Mouse (Mus musculus) layer of hippocampus, postnatal 25 days (tissue): ENCODE results near the gene Cnot6. TPM values are rescaled to one million over a fixed set of nuclear protein-coding genes. Genes with fewer than 3 reads are reported as not detected.

ENCODE experiments used
- DNase-seq, 2 experiments: peaks; one replicate each; pipeline ENCODE4 v3.0.0; 2022; ENCODE audit warnings: mixed read lengths in 2 of 2, low spot score in 1 of 2; ENCODE audit errors: extremely low spot score in 1 of 2
- total RNA-seq, 2 experiments: library from RNA; stranded (reverse); gene quantifications; 2 replicates each; pipeline ENCODE4 v1.2.3; 2021

The Cnot6 gene
- total RNA-seq, 2 experiments from 2014 or later: 43.4 to 43.6 TPM

GRCm38 (mm10) chr11:49658791-49659469 is 53.6 kb downstream of the Cnot6 start:
- DNase-seq: no peak

GRCm38 (mm10) chr11:49658065-49658464 is 54.5 kb downstream of the Cnot6 start:
- no peak for DNase-seq

- no peak for DNase-seq
These were observed 57.0 kb downstream of the Cnot6 start for GRCm38 (mm10) chr11:49655501-49655900.

- no peak for DNase-seq
These were observed 57.9 kb downstream of the Cnot6 start for GRCm38 (mm10) chr11:49654651-49655050.

GRCm38 (mm10) chr11:49653079-49653408 is 59.5 kb downstream of the Cnot6 start:
- DNase-seq: no peak

- DNase-seq: peak; percentile 91 to 99
These were observed 60.0 kb downstream of the Cnot6 start for GRCm38 (mm10) chr11:49652401-49653078.

GRCm38 (mm10) chr11:49651762-49652322 is 60.7 kb downstream of the Cnot6 start:
- DNase-seq: no peak

GRCm38 (mm10) chr11:49650994-49651761 is 61.3 kb downstream of the Cnot6 start:
- no peak for DNase-seq

GRCm38 (mm10) chr11:49650113-49650993 is 62.2 kb downstream of the Cnot6 start:
- DNase-seq: peak in 1 of 2 experiments; percentile 35

- DNase-seq: no peak
These were observed 66.8 kb downstream of the Cnot6 start for GRCm38 (mm10) chr11:49645677-49646076.

- no peak for DNase-seq
These were observed 76.1 kb downstream of the Cnot6 start for GRCm38 (mm10) chr11:49636449-49636848.

GRCm38 (mm10) chr11:49635671-49636070 is 76.9 kb downstream of the Cnot6 start:
- no peak for DNase-seq

- DNase-seq: no peak
These were observed 78.4 kb downstream of the Cnot6 start for GRCm38 (mm10) chr11:49634101-49634500.

GRCm38 (mm10) chr11:49632256-49632655 is 80.3 kb downstream of the Cnot6 start:
- no peak for DNase-seq

GRCm38 (mm10) chr11:49631154-49631553 is 81.4 kb downstream of the Cnot6 start:
- no peak for DNase-seq

GRCm38 (mm10) chr11:49626748-49627147 is 85.8 kb downstream of the Cnot6 start:
- DNase-seq: no peak

GRCm38 (mm10) chr11:49625863-49626262 is 86.7 kb downstream of the Cnot6 start:
- no peak for DNase-seq

- DNase-seq: no peak
These were observed 88.4 kb downstream of the Cnot6 start for GRCm38 (mm10) chr11:49624156-49624555.

- DNase-seq: no peak
These were observed 90.6 kb downstream of the Cnot6 start for GRCm38 (mm10) chr11:49621953-49622352.
